8 mouse cellular contexts compared by ENCODE assay signal in genomic region chr17:15705303-15706284, GRCm38 (mm10). TPM values are rescaled to one million over a fixed set of nuclear protein-coding genes. Genes with fewer than 3 reads are reported as not detected.
A peak's percentile ranks its signal among the peaks of the same experiment; 100 is the strongest.
DNase-seq lines count a peak whose midpoint lies in the region; ATAC-seq and TF ChIP-seq lines count a peak whose summit lies in the region.

No protein-coding gene starts in this region.

- H3K9me3 ChIP-seq in embryonic facial prominence, embryonic 15.5 days (replicated peaks), result no peaks in the 10 kb centered on the region
- no peaks in the 10 kb centered on the region for H3K9me3 ChIP-seq in heart, embryonic 11.5 days (replicated peaks; ENCODE audit: control insufficient read depth, low read length)
- H3K9me3 ChIP-seq in kidney, embryonic 15.5 days (replicated peaks), result no peaks in the 10 kb centered on the region
- no peaks in the 10 kb centered on the region for H3K9me3 ChIP-seq in liver, embryonic 14.5 days (ENCODE audit: control insufficient read depth, low read length)
- no peaks in the 10 kb centered on the region for H3K9me3 ChIP-seq in stomach, embryonic 15.5 days

- H3K27me3 ChIP-seq in embryonic facial prominence, embryonic 15.5 days, result no peaks in the 10 kb centered on the region
- no peaks in the 10 kb centered on the region for H3K27me3 ChIP-seq in heart, embryonic 11.5 days (ENCODE audit: control insufficient read depth, insufficient read depth, low read length)
- H3K27me3 ChIP-seq in kidney, embryonic 15.5 days, result no peaks in the 10 kb centered on the region
- H3K27me3 ChIP-seq in liver, embryonic 14.5 days (ENCODE audit: control insufficient read depth, insufficient read depth, low read length), result no peaks in the 10 kb centered on the region
- H3K27me3 ChIP-seq in stomach, embryonic 15.5 days (replicated peaks), result no peaks in the 10 kb centered on the region

- H3K27ac ChIP-seq in embryonic facial prominence, embryonic 15.5 days (replicated peaks), result peak overlapping the region; percentile 96
- H3K27ac ChIP-seq in heart, embryonic 11.5 days (ENCODE audit: low read depth, low read length), result peak overlapping the region; percentile 95
- peak overlapping the region; percentile 97 for H3K27ac ChIP-seq in kidney, embryonic 15.5 days
- H3K27ac ChIP-seq in liver, embryonic 14.5 days, result peak overlapping the region; percentile 86
- H3K27ac ChIP-seq in stomach, embryonic 15.5 days, result peak overlapping the region; percentile 94

- peaks cover 11% of the 10 kb centered on the region for H3K4me1 ChIP-seq in embryonic facial prominence, embryonic 15.5 days
- peaks cover 5% of the 10 kb centered on the region; the same call in 1 of the 2 replicates for H3K4me1 ChIP-seq in heart, embryonic 11.5 days (ENCODE audit: control insufficient read depth, insufficient read depth, low read length)
- peaks cover 13% of the 10 kb centered on the region for H3K4me1 ChIP-seq in kidney, embryonic 15.5 days
- peaks cover 4 to 8% of the 10 kb centered on the region in 2 experiments; a peak in 3 of 4 replicates for H3K4me1 ChIP-seq in liver, embryonic 14.5 days (replicated peaks; ENCODE audit: control insufficient read depth in 2 of 2, insufficient read depth in 2 of 2, low read length in 1 of 2)
- H3K4me1 ChIP-seq in stomach, embryonic 15.5 days, result peaks cover 4% of the 10 kb centered on the region; the same call in 1 of the 2 replicates

- under 1% methylated on average over 58 of the region's 89 CpGs for WGBS in embryonic facial prominence, embryonic 15.5 days
- under 1% methylated on average over 56 of the region's 89 CpGs for WGBS in heart, embryonic 11.5 days (ENCODE audit: insufficient replicate concordance)
- under 1% methylated on average over 79 of the region's 89 CpGs for WGBS in kidney, embryonic 15.5 days
- WGBS in liver, embryonic 14.5 days (ENCODE audit: insufficient replicate concordance), result under 1% methylated on average over 82 of the region's 89 CpGs
- under 1% methylated on average over 60 of the region's 89 CpGs for WGBS in stomach, embryonic 15.5 days

- DNase-seq in B cell, adult 2 months, result peak; percentile 54 to 60
- DNase-seq in adrenal gland, postnatal 36 days, result peak; percentile 50 to 64
- peak in 1 of 3 experiments; percentile 23 for DNase-seq in liver, embryonic 14.5 days (ENCODE audit: low read depth in 3 of 3, low spot score in 3 of 3)
- DNase-seq in neural tube, embryonic 10.5 days (ENCODE audit: extremely low spot score, low spot score), result peak; percentile 70

- no peak for TF ChIP-seq CTCF in liver, embryonic 14.5 days (IDR thresholded peaks at IDR 0.05; ENCODE audit: low read depth)

- peak; percentile 74 for ATAC-seq in embryonic facial prominence, embryonic 15.5 days (ENCODE audit: insufficient number of reproducible peaks, low FRiP score, low TSS enrichment, low read depth)
- peak; percentile 65 for ATAC-seq in heart, embryonic 11.5 days (replicated peaks; ENCODE audit: insufficient number of reproducible peaks, low FRiP score, low TSS enrichment)
- ATAC-seq in kidney, embryonic 15.5 days (replicated peaks; ENCODE audit: low FRiP score), result peak; percentile 68
- peak; percentile 50 for ATAC-seq in liver, embryonic 14.5 days (ENCODE audit: insufficient read depth)
- peak; percentile 54; the same call in 1 of the 2 replicates for ATAC-seq in stomach, embryonic 15.5 days (ENCODE audit: insufficient read depth, low FRiP score, low read depth)

- no peak for TF ChIP-seq EP300 in liver, embryonic 14.5 days (IDR thresholded peaks at IDR 0.05; ENCODE audit: low read depth)

- H3K4me3 ChIP-seq in embryonic facial prominence, embryonic 15.5 days (replicated peaks), result peak overlapping the region; percentile 88
- peak overlapping the region; percentile 91 for H3K4me3 ChIP-seq in heart, embryonic 11.5 days (ENCODE audit: low read depth, low read length)
- H3K4me3 ChIP-seq in kidney, embryonic 15.5 days (replicated peaks), result peak overlapping the region; percentile 71
- peak overlapping the region; percentile 77 to 98 for H3K4me3 ChIP-seq in liver, embryonic 14.5 days (ENCODE audit: insufficient read depth in 1 of 2, low read depth in 2 of 2, low read length in 2 of 2)
- H3K4me3 ChIP-seq in stomach, embryonic 15.5 days (replicated peaks), result peak overlapping the region; percentile 83

- peak overlapping the region; percentile 85 for H3K4me2 ChIP-seq in embryonic facial prominence, embryonic 15.5 days (replicated peaks)
- H3K4me2 ChIP-seq in heart, embryonic 11.5 days, result peak overlapping the region; percentile 78
- peak overlapping the region; percentile 64 for H3K4me2 ChIP-seq in kidney, embryonic 15.5 days
- H3K4me2 ChIP-seq in liver, embryonic 14.5 days (ENCODE audit: low read depth), result peak overlapping the region; percentile 79
- peak overlapping the region; percentile 67 for H3K4me2 ChIP-seq in stomach, embryonic 15.5 days

- peaks cover 12% of the 10 kb centered on the region; the same call in 1 of the 2 replicates for H3K36me3 ChIP-seq in embryonic facial prominence, embryonic 15.5 days
- H3K36me3 ChIP-seq in heart, embryonic 11.5 days (ENCODE audit: control insufficient read depth, insufficient read depth, low read length), result peaks cover 6% of the 10 kb centered on the region; the same call in 1 of the 2 replicates
- H3K36me3 ChIP-seq in kidney, embryonic 15.5 days, result peaks cover 27% of the 10 kb centered on the region
- H3K36me3 ChIP-seq in liver, embryonic 14.5 days (replicated peaks; ENCODE audit: control insufficient read depth, insufficient read depth, low read depth), result peaks cover 15% of the 10 kb centered on the region
- peaks cover 8% of the 10 kb centered on the region for H3K36me3 ChIP-seq in stomach, embryonic 15.5 days

- peak overlapping the region; percentile 75 for H3K9ac ChIP-seq in embryonic facial prominence, embryonic 15.5 days
- peak overlapping the region; percentile 96 for H3K9ac ChIP-seq in heart, embryonic 11.5 days (ENCODE audit: low read depth, low read length)
- peak overlapping the region; percentile 89 for H3K9ac ChIP-seq in kidney, embryonic 15.5 days
- H3K9ac ChIP-seq in liver, embryonic 14.5 days (replicated peaks), result peak overlapping the region; percentile 84
- peak overlapping the region; percentile 84 for H3K9ac ChIP-seq in stomach, embryonic 15.5 days

RNA-seq across cellular contexts. Expression of gene Chd1, which starts 0.8 kb away (rescaled TPM):
- 10 to 100 TPM; 35.1 to 47.7 TPM for total RNA-seq in adrenal gland, postnatal 36 days (2021)
- 27.2 and 29.1 TPM in 2 replicates for polyA plus RNA-seq in embryonic facial prominence, embryonic 15.5 days (2015; fragmentation: Nextera tagmentation; extraction: Ambion mirVana)
- 17.1 and 26.2 TPM in 2 replicates for polyA plus RNA-seq in heart, embryonic 11.5 days (2014; fragmentation: Nextera tagmentation; extraction: Ambion mirVana)
- 29.5 and 30.9 TPM in 2 replicates for polyA plus RNA-seq in kidney, embryonic 15.5 days (2015; fragmentation: Nextera tagmentation; extraction: Ambion mirVana)
- polyA plus RNA-seq in liver, embryonic 14.5 days (2012; rRNA removed), result 3.3 and 4.4 TPM in 2 replicates
- 13.3 and 15.0 TPM in 2 replicates for polyA plus RNA-seq in liver, embryonic 14.5 days (2014; fragmentation: Nextera tagmentation; extraction: Ambion mirVana)
- 30.0 and 30.5 TPM in 2 replicates for polyA plus RNA-seq in stomach, embryonic 15.5 days (2015; fragmentation: Nextera tagmentation; extraction: Ambion mirVana)
